1 mouse cellular context compared by ENCODE assay signal in the genomic region with DNA sequence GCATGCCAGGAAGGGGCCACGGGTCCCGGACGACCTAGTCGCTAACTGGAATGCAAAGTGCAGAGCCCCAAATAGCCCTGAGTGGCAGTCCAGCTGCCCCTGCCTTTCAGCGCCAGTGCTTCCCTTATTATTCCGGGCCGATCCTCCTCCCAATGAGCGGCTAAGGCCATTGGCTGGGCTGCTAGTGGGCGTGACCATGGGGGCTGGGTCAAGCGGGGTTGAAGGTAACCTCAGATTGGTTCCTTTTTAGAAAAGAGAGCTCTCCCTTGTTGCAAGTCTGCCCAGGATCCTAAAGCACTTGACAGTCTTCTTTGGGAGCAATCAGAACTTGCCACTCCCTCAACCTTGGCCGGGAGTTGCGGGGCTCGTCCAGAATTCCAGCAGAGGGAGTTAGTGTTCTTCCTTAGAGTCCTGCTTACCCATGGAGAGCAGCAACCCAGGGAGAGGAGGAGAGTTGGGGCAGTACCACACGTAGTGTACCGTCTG.
A peak's percentile ranks its signal among the peaks of the same experiment; 100 is the strongest.
TF ChIP-seq lines count a peak whose summit lies in the region.

No protein-coding gene starts in this region.

TF ChIP-seq in MEL, 35 proteins besides CTCF, POLR2A, EP300 and RAD21 (continued from another document):
- TF ChIP-seq TCF12 (IDR thresholded peaks at IDR 0.05; ENCODE audit: low read depth, low read length) = 0 out of 2 replicates have a peak, but pooled peaks have one; percentile 28
- TF ChIP-seq KAT2A (conservative IDR thresholded peaks at IDR 0.05; ENCODE audit: low read depth, low read length) = no peak
- TF ChIP-seq HCFC1 (IDR thresholded peaks at IDR 0.05; ENCODE audit: low read depth, low read length) = 0 out of 2 replicates have a peak, but pooled peaks have one; percentile 30
- 0 out of 2 replicates have a peak, but pooled peaks have one; percentile 49 for TF ChIP-seq ELF1 (IDR thresholded peaks at IDR 0.05; ENCODE audit: low read depth, low read length)
- peak; percentile 77; the same call in 1 of the 2 replicates for TF ChIP-seq POLR2AphosphoS2 (IDR thresholded peaks at IDR 0.05; ENCODE audit: low read length)
